Mouse (Mus musculus): ENCODE results near the gene Mlxip. TPM values are rescaled to one million over a fixed set of nuclear protein-coding genes. Genes with fewer than 3 reads are reported as not detected.

Mlxip gene
- total RNA-seq (2021): 10 to 100 TPM; 54.5 TPM
- long read RNA-seq, experiment 1, partial matches to known transcripts: 0 of 24 reads
- long read RNA-seq, experiment 1, other reads (novel, unspliced or antisense): 24 of 24 reads
- long read RNA-seq, experiment 2, partial matches to known transcripts: 1 of 18 reads
- long read RNA-seq, experiment 2, other reads (novel, unspliced or antisense): 17 of 18 reads

DNA sequence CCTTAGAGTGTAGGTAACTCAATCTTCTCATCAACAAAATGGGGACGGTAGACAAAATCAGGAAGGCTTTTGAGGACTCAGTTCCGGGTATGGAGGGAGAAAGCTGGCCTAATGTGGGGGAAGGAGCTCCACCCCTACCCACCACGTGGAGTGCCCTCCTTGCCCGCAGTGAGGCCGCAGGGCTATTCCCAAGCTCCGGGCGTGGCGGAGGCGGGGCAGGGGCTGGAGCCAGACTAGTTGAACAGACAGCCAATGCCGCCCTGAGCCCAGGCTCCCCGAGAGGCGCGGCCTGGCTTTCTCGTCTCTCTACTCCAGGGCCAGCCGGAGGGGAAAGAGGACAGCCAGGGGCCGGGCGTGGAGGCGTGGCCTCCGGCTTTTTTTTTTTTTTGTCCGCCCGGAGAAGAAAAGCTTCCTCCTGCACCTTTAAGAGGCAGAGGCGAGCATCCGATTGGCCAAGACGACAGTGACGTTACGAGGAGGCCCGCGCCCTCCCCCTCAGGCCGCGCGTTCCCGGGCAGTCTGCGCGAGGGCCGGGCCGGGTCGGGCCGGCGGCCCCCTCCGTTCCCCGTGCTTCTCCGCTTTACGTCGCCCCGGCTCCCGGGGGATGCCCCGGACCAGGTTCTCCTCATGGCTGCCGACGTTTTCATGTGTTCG, at the start of gene Mlxip:
Gene Mlxip (plus strand): TSS at position 496 of the 654 bp plus-strand sequence.
- peak; percentile 97 for DNase-seq

DNA sequence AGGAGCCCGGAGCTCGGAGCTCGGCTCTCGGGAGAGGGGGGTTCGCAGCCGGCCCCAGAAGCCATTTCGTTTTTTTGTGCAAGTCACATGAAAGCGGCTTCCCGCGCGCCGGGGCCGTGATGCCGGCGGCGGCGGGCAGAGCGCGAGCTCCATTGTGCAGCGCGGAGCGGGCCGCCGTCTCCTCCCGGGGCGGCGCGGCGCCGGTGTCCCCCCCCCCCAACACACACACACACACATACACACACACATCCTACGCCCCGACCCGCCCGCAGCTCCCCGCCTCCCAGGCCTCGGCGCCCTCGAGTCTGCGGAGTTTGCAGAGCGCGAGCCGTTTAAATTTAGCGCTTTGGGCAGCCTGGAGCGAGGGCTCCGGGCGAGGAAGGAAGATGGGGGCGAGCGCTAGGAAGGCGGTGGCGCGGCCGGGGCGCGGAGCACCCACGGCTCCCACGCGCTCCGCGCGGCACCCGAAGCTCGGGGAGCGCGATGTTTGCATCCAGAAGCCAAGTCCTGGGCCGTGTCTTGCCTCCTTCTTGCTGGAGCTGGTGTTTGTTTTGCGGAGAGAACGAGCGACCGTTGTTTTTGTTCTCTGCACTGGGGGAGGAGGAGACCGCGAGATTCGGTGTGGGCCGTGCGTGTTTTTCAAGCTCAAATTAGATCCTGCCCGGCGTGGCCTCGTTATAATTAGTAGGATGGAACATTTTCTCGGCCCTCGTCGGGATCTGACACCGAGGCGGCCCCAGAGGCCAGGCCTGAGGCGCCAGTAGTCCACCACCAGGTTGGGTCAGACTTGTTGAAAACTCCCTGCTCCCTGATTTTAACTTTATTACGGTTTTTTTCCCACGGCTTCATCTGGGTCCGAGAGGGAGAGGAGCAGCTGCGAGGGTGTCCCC, 49.4 kb upstream of the Mlxip start:
- DNase-seq: peak; percentile 71

DNA sequence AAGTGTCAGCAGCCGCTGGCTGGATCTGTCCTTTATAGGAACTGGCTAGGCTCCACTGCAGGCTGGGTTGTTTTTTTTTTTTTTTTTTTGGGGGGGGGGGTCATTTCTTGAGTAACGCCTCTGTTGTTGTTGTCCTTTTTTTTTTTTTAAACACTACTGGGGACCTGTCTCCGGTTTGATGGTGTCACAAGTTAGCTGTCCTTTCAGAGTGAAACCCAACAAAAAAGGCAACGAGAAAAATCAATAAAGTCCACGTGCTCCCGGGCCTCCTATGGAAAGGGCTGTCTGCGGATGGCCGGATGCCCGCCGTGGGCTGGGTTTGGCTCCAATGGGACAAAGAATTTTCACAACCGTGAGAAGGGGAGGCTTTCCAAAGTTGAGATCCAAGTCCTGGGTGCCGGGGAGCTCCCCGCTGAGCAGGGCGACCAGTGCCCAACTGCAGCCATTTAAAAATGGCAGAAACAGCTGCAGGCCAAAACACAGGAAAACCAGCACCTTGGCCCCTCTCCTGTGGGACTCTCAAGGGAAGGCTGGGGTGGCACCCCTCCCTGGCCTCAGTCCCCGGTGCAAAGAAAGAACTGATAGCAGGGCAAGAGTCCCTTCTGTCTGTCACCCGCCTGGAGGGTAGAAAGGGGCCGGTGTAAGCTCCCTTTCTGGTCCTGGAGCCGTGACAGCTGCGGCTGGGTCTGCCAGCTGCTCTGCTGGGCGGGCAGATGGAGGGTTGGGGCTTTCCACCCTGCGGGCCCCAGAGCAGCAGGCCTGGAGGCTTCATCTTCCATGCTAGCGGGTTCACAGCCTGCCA, 48.5 kb upstream of the Mlxip start:
- peak; percentile 76 for DNase-seq

DNA sequence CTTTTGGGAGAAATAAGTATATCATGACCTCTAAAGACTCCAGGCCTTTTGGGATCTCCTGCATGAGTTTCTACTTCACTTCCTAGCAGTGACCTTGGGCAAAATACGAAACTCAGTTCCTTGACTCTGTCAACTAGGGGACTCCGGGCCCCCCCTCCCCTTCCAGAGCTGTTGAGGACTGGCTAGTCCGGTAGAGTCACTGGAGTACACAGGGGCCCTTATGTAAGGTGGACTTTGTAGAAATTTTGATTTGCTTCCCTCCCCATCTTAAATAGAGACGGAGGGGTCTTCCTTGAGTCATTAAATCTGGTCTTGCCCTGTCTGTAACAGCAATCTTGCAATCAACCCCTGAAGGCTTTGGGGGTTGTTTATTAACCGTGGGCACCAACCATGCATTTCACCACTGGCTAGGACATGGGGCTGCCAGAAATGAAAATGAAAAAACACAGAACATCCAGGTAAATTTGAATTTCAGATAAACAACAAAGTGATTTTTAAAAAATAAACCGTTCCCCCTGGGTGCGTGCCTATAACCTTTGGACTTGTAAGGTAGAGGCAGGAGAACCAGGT, 47.8 kb upstream of the Mlxip start:
- no peak for DNase-seq

DNA sequence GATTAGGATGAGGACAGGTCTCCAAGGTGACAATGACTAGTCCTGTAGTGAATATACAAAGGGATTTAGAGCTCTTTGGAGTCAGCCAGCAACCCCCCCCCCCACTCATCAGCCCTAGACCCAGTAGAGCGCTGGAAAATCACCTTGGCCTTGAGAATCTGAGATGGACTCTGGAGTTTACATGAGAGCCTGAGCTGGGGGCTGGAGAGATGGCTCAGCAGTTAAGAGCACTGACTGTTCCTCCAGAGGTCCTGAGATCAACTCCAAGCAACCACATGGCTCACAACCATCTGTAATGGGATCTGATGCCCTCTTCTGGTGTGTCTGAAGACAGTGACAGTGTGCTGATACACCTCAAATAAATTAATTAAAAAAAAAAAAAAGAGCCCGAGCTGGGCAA, 46.6 kb upstream of the Mlxip start:
- DNase-seq: no peak

- peak; percentile 32 for DNase-seq
Measured at GRCm38 (mm10) chr5:123350386-123350785, 44.2 kb upstream of the Mlxip start.

GRCm38 (mm10) chr5:123355918-123356317, 38.7 kb upstream of the Mlxip start:
- no peak for DNase-seq

DNA sequence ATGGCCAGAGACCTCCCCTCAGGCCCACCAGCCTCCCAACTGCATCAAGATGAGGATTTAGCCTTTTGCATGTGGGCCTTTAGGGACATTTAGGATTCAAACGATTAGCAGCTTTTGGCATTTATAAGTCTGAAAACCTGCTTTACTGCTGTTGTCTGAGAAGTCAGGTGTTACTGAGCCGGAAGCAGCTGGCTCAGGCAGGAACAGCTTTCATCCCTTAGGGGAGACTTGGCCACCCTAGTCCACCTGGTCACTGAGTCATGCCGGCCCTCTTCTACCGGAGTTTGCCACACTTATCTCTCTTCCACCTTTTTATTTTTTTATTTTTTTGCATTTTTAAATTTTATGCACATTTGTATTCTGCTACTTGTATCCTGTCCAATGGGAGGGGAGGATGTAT, 37.3 kb upstream of the Mlxip start:
- DNase-seq: no peak

- DNase-seq: no peak
Measured at GRCm38 (mm10) chr5:123359431-123359830, 35.2 kb upstream of the Mlxip start.

- DNase-seq: no peak
Measured at GRCm38 (mm10) chr5:123362911-123363310, 31.7 kb upstream of the Mlxip start.

DNA sequence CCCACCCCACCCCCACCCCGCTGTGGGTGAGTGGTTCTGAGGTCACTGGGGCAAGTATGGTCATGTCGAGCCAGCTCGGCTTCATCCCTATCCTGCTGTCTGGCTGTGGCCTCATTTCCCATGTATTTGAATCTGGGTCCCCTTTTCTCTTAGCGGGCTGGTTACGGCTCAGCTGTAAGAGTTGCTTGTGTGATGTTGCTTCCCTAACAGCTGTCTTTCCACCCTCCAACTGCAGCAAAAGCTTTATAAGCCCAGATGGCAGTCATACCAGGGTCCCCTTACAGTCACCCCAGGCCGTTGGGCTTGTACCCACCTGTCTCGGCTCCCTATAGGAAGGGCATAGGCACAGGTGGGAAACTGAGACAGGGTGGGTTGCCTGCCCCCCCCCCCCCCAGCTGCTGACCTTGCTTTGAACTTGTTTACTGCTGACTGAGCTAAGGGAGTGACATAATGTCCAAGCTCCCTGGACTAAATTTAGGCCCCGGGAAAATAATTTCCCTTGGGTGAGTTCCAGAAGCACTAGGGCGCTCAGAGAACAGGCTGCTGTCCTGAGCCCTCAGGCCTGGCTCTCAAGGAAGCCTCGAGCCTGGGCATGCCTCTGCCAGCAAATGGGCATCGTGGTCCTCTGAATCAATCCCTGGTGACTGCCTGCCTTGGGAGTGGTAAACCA, 30.2 kb upstream of the Mlxip start:
- DNase-seq: peak; percentile 74

DNA sequence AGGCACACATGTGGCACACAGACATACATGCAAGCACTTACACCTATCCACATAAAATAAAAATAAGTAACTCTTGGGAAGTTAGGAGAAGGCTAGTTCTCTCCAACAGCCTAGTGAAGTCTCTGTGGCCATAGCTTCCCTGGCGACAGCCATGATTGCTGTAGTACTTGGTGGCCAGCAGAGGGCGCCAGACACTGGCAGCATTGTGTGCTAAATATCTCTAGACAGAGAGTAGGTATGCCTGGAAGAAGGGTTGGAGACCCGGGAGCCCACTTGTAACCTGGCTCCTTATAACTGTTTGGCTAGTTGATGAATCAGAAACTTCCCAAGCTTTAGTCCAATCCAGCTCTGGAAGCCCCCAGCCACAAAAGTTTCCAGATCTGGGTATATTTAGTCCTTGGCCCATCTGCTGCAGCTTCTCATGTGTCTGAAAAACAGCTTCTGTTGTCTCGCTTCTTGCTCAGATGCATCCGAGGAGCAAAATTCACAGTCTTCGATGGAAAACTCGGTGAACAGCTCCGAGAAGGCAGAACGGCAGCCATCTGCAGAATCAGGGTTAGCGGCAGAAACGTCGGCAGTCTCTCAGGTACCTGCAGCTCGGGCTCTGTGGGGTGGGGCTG, 25.6 kb upstream of the Mlxip start:
- DNase-seq: no peak

- no peak for DNase-seq
Measured at GRCm38 (mm10) chr5:123370049-123370448, 24.5 kb upstream of the Mlxip start.

- DNase-seq: no peak
Measured at GRCm38 (mm10) chr5:123375262-123375661, 19.3 kb upstream of the Mlxip start.

GRCm38 (mm10) chr5:123375793-123376452, 18.7 kb upstream of the Mlxip start:
- DNase-seq: no peak

GRCm38 (mm10) chr5:123376569-123376968, 18.0 kb upstream of the Mlxip start:
- DNase-seq: peak; percentile 60

DNA sequence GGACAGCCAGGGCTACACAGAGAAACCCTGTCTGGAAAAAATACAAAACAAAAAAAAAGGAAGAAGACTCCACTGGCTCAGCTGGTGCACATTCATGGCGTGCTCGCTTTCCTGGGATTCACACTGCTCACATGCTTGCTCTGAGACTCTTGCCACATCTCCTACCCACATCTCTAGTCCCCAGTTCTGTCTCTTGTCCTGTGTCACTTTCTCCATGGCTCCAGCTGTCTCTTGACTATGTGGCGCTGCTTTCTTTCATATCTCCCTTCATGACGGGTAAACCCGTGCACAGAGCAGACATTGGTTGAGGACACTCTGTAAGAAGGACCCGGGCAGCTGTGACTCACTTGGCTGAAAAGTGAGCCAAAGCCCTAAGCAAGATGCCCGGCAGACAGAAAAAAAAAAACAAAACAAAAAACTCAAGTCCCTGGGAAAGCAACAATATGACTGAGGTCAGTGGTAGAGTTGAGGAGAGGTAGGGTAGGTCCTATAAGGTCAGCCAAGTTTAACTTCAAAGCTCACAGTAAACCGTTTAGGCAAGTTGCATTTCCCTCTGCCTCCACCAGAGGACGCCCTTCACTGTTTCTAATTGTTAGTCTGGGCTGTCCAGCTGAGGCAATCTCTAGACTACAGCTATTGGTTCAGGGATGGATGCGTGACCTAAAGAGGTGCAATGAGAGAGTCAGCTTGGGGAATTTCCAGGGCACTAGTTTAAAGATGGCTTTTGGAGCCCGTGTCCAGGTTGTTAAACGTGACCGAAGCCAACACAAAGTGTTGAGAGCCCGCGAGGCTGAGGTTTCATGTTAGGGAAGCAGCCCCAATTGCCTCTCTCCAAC, 17.3 kb upstream of the Mlxip start:
- peak; percentile 67 for DNase-seq

DNA sequence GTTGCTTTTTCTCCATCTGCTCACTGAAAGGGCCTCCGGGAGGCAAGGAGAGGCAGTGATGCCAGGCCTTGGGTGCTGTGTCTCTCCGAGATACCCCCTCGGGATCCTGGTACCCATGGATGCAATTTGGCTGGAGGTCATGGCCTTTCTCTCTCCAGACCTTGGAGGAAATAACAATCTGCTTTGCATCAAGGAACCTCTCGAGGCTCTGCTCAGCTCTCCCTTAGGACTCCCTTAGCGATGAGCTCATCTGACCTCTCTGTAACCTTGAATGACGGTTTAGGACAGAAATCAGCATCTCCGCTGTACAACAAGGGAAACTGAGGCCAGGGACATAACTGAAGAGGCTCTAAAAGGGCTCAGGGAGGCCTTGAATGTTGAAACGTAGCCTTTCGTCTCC, 15.9 kb upstream of the Mlxip start:
- DNase-seq: no peak

DNA sequence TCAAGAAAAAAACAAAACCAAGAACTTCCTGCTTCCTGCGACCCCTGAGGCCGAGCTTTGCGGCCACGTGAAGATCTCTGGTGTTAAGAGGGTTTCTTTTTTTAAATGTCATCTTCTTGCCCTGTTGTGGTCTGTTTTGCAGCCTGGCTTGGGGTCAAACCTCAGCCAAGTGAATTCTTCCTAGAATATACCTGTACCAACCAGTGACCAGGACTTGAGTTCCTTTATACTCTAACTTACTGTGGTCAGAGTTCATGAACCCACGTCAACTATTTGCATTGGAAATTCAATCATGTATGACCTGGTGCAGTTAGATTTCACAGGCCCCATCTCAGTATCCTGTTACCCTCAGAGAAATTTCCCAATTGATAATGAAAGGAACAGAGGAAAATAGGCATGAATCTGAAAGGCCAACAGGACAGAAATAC, 15.1 kb upstream of the Mlxip start:
- DNase-seq: no peak

All from gastrocnemius, postnatal 25 days (tissue).